Mouse (Mus musculus): ENCODE measurements around the gene Wfdc3. TPM values are rescaled to one million over a fixed set of nuclear protein-coding genes. Genes with fewer than 3 reads are reported as not detected.

Gene Wfdc3
- 0.35 and 0.77 TPM in 2 replicates for polyA plus RNA-seq (2014; fragmentation: Nextera tagmentation; extraction: Ambion mirVana)

- peak within 1 kb of the TSS; percentile 66 for H3K27ac ChIP-seq (ENCODE audit: low read depth, low read length)
- no peaks in the 10 kb centered on the region for H3K27me3 ChIP-seq (replicated peaks; ENCODE audit: control insufficient read depth, insufficient read depth, low read length)
- peak within 1 kb of the TSS; percentile 87 for H3K4me2 ChIP-seq (ENCODE audit: low read length)
- peaks cover 10% of the 10 kb centered on the region; the same call in 1 of the 2 replicates for H3K4me1 ChIP-seq (ENCODE audit: control insufficient read depth, insufficient read depth, low read length)
- peaks cover 28% of the 10 kb centered on the region for H3K36me3 ChIP-seq (ENCODE audit: control insufficient read depth, insufficient read depth, low read length)
- WGBS = under 1% methylated on average over 63 of the region's 70 CpGs
- H3K9me3 ChIP-seq (replicated peaks; ENCODE audit: control insufficient read depth, low read length) = no peaks in the 10 kb centered on the region
- H3K9ac ChIP-seq (ENCODE audit: low read length) = peak within 1 kb of the TSS; percentile 93
- H3K4me3 ChIP-seq (ENCODE audit: low read depth, low read length) = peak within 1 kb of the TSS; percentile 88
- DNase-seq (ENCODE audit: low spot score) (peak; percentile 96), ATAC-seq (peak; percentile 96)
Measured at GRCm38 (mm10) chr2:164745843-164746479, at the start of gene Wfdc3, which contains the start of gene Dnttip1. TSS of gene Wfdc3 (minus strand) at chr2:164745931. TSS of gene Dnttip1 (plus strand) at chr2:164745983.

- 25% methylated on average over 5 of the region's 5 CpGs for WGBS
- no peak overlapping the region for H3K4me3 ChIP-seq (ENCODE audit: low read depth, low read length)
- no peaks in the 10 kb centered on the region for H3K4me1 ChIP-seq (ENCODE audit: control insufficient read depth, insufficient read depth, low read length)
- no peaks in the 10 kb centered on the region for H3K27me3 ChIP-seq (replicated peaks; ENCODE audit: control insufficient read depth, insufficient read depth, low read length)
- DNase-seq (ENCODE audit: low spot score) = peak; percentile 94
- H3K4me2 ChIP-seq (ENCODE audit: low read length) = no peak overlapping the region
- peaks cover 66% of the 10 kb centered on the region for H3K36me3 ChIP-seq (ENCODE audit: control insufficient read depth, insufficient read depth, low read length)
- no peak overlapping the region for H3K9ac ChIP-seq (ENCODE audit: low read length)
- peak; percentile 38 for ATAC-seq
- H3K9me3 ChIP-seq (replicated peaks; ENCODE audit: control insufficient read depth, low read length) = no peaks in the 10 kb centered on the region
- H3K27ac ChIP-seq (ENCODE audit: low read depth, low read length) = no peak overlapping the region
Measured at GRCm38 (mm10) chr2:164794293-164794692, 48.6 kb upstream of the Wfdc3 start.

GRCm38 (mm10) chr2:164793772-164794171, 48.0 kb upstream of the Wfdc3 start:
- ATAC-seq (no peak), DNase-seq (ENCODE audit: low spot score) (peak; percentile 20)
- H3K9ac ChIP-seq (ENCODE audit: low read length) = no peak overlapping the region
- no peak overlapping the region for H3K4me3 ChIP-seq (ENCODE audit: low read depth, low read length)
- H3K4me2 ChIP-seq (ENCODE audit: low read length) = no peak overlapping the region
- H3K4me1 ChIP-seq (ENCODE audit: control insufficient read depth, insufficient read depth, low read length) = no peaks in the 10 kb centered on the region
- WGBS = 99% methylated on average over 2 of the region's 2 CpGs
- H3K27ac ChIP-seq (ENCODE audit: low read depth, low read length) = no peak overlapping the region
- H3K36me3 ChIP-seq (ENCODE audit: control insufficient read depth, insufficient read depth, low read length) = peaks cover 68% of the 10 kb centered on the region
- no peaks in the 10 kb centered on the region for H3K9me3 ChIP-seq (replicated peaks; ENCODE audit: control insufficient read depth, low read length)
- H3K27me3 ChIP-seq (replicated peaks; ENCODE audit: control insufficient read depth, insufficient read depth, low read length) = no peaks in the 10 kb centered on the region

- no peak for ATAC-seq
- H3K4me3 ChIP-seq (ENCODE audit: low read depth, low read length) = no peak overlapping the region
- no peaks in the 10 kb centered on the region for H3K9me3 ChIP-seq (replicated peaks; ENCODE audit: control insufficient read depth, low read length)
- H3K27me3 ChIP-seq (replicated peaks; ENCODE audit: control insufficient read depth, insufficient read depth, low read length) = no peaks in the 10 kb centered on the region
- H3K4me2 ChIP-seq (ENCODE audit: low read length) = no peak overlapping the region
- no peak overlapping the region for H3K9ac ChIP-seq (ENCODE audit: low read length)
- H3K27ac ChIP-seq (ENCODE audit: low read depth, low read length) = no peak overlapping the region
- H3K4me1 ChIP-seq (ENCODE audit: control insufficient read depth, insufficient read depth, low read length) = no peaks in the 10 kb centered on the region
- peak; percentile 54 for DNase-seq (ENCODE audit: low spot score)
- WGBS = 83% methylated on average over 3 of the region's 3 CpGs
- peaks cover 67% of the 10 kb centered on the region for H3K36me3 ChIP-seq (ENCODE audit: control insufficient read depth, insufficient read depth, low read length)
Measured at GRCm38 (mm10) chr2:164793236-164793635, 47.5 kb upstream of the Wfdc3 start.

- Histone ChIP-seq H3K9me3 (replicated peaks; ENCODE audit: control insufficient read depth, low read length) (no peaks in the 10 kb centered on the region), H3K9ac (ENCODE audit: low read length) (no peak overlapping the region), H3K27ac (ENCODE audit: low read depth, low read length) (no peak overlapping the region), H3K4me1 (ENCODE audit: control insufficient read depth, insufficient read depth, low read length) (no peaks in the 10 kb centered on the region), H3K27me3 (replicated peaks; ENCODE audit: control insufficient read depth, insufficient read depth, low read length) (no peaks in the 10 kb centered on the region), H3K4me2 (ENCODE audit: low read length) (no peak overlapping the region), H3K4me3 (ENCODE audit: low read depth, low read length) (no peak overlapping the region), H3K36me3 (ENCODE audit: control insufficient read depth, insufficient read depth, low read length) (peaks cover 60% of the 10 kb centered on the region)
- no peak for DNase-seq (ENCODE audit: low spot score)
- no peak for ATAC-seq
- WGBS = 94% methylated on average over 12 of the region's 12 CpGs
Measured at GRCm38 (mm10) chr2:164792400-164793190, 46.9 kb upstream of the Wfdc3 start.

- no peak overlapping the region for H3K4me2 ChIP-seq (ENCODE audit: low read length)
- no peaks in the 10 kb centered on the region for H3K27me3 ChIP-seq (replicated peaks; ENCODE audit: control insufficient read depth, insufficient read depth, low read length)
- no peak for DNase-seq (ENCODE audit: low spot score)
- ATAC-seq = no peak
- 95% methylated on average over 18 of the region's 18 CpGs for WGBS
- H3K9ac ChIP-seq (ENCODE audit: low read length) = no peak overlapping the region
- peaks cover 55% of the 10 kb centered on the region for H3K36me3 ChIP-seq (ENCODE audit: control insufficient read depth, insufficient read depth, low read length)
- H3K27ac ChIP-seq (ENCODE audit: low read depth, low read length) = no peak overlapping the region
- H3K4me3 ChIP-seq (ENCODE audit: low read depth, low read length) = no peak overlapping the region
- H3K9me3 ChIP-seq (replicated peaks; ENCODE audit: control insufficient read depth, low read length) = no peaks in the 10 kb centered on the region
- H3K4me1 ChIP-seq (ENCODE audit: control insufficient read depth, insufficient read depth, low read length) = no peaks in the 10 kb centered on the region
Measured at GRCm38 (mm10) chr2:164791841-164792261, 46.1 kb upstream of the Wfdc3 start.

GRCm38 (mm10) chr2:164790451-164790850, 44.7 kb upstream of the Wfdc3 start:
- H3K4me1 ChIP-seq (ENCODE audit: control insufficient read depth, insufficient read depth, low read length) = 0 out of 2 replicates have a peak, but pooled peaks cover 2% of the 10 kb centered on the region
- DNase-seq (ENCODE audit: low spot score) = no peak

GRCm38 (mm10) chr2:164788411-164788810, 42.7 kb upstream of the Wfdc3 start:
- WGBS = 76% methylated on average over 4 of the region's 4 CpGs
- Histone ChIP-seq H3K36me3 (ENCODE audit: control insufficient read depth, insufficient read depth, low read length) (peaks cover 26% of the 10 kb centered on the region), H3K27ac (ENCODE audit: low read depth, low read length) (no peak overlapping the region), H3K9me3 (replicated peaks; ENCODE audit: control insufficient read depth, low read length) (no peaks in the 10 kb centered on the region), H3K4me1 (ENCODE audit: control insufficient read depth, insufficient read depth, low read length) (peaks cover 6% of the 10 kb centered on the region; the same call in 1 of the 2 replicates), H3K9ac (ENCODE audit: low read length) (no peak overlapping the region), H3K4me3 (ENCODE audit: low read depth, low read length) (no peak overlapping the region), H3K27me3 (replicated peaks; ENCODE audit: control insufficient read depth, insufficient read depth, low read length) (no peaks in the 10 kb centered on the region), H3K4me2 (ENCODE audit: low read length) (no peak overlapping the region)
- no peak for ATAC-seq
- no peak for DNase-seq (ENCODE audit: low spot score)

More at GRCm38 (mm10) chr2:164790451-164790850, 44.7 kb upstream of the Wfdc3 start:
- no peak overlapping the region for H3K4me2 ChIP-seq (ENCODE audit: low read length)
- H3K36me3 ChIP-seq (ENCODE audit: control insufficient read depth, insufficient read depth, low read length) = peaks cover 41% of the 10 kb centered on the region
- H3K9me3 ChIP-seq (replicated peaks; ENCODE audit: control insufficient read depth, low read length) = no peaks in the 10 kb centered on the region
- no peak overlapping the region for H3K27ac ChIP-seq (ENCODE audit: low read depth, low read length)
- no peak overlapping the region for H3K9ac ChIP-seq (ENCODE audit: low read length)
- no peaks in the 10 kb centered on the region for H3K27me3 ChIP-seq (replicated peaks; ENCODE audit: control insufficient read depth, insufficient read depth, low read length)
- ATAC-seq = no peak
- no peak overlapping the region for H3K4me3 ChIP-seq (ENCODE audit: low read depth, low read length)
- WGBS = 89% methylated on average over 4 of the region's 4 CpGs

GRCm38 (mm10) chr2:164787779-164788178, 42.0 kb upstream of the Wfdc3 start:
- Histone ChIP-seq H3K9me3 (replicated peaks; ENCODE audit: control insufficient read depth, low read length) (no peaks in the 10 kb centered on the region), H3K4me3 (ENCODE audit: low read depth, low read length) (no peak overlapping the region), H3K4me2 (ENCODE audit: low read length) (no peak overlapping the region), H3K4me1 (ENCODE audit: control insufficient read depth, insufficient read depth, low read length) (peaks cover 6% of the 10 kb centered on the region; the same call in 1 of the 2 replicates), H3K27ac (ENCODE audit: low read depth, low read length) (no peak overlapping the region), H3K27me3 (replicated peaks; ENCODE audit: control insufficient read depth, insufficient read depth, low read length) (no peaks in the 10 kb centered on the region), H3K9ac (ENCODE audit: low read length) (no peak overlapping the region), H3K36me3 (ENCODE audit: control insufficient read depth, insufficient read depth, low read length) (peaks cover 20% of the 10 kb centered on the region)
- 86% methylated on average over 10 of the region's 10 CpGs for WGBS
- ATAC-seq (no peak), DNase-seq (ENCODE audit: low spot score) (no peak)
